Mouse (Mus musculus) urinary bladder, adult 2 months (tissue): ENCODE results near the gene Zfp866. TPM values are rescaled to one million over a fixed set of nuclear protein-coding genes. Genes with fewer than 3 reads are reported as not detected.

ENCODE experiments used
- DNase-seq: peaks from one replicate; pipeline ENCODE4 v3.0.0; 2022; ENCODE audit warnings: low spot score
- polyA plus RNA-seq: library from polyadenylated mRNA; depleted of rRNA; stranded (reverse); fragments of >200 nt; gene quantifications from 2 replicates; pipeline ENCODE4 v1.2.3, GENCODE M21; 2012; rRNA removed

Zfp866 gene
- 17.7 and 21.1 TPM in 2 replicates for polyA plus RNA-seq

- DNase-seq: peak; percentile 76
Measured at GRCm38 (mm10) chr8:69790773-69791367, at the start of gene Zfp866, which contains the start of gene Atp13a1. TSS of gene Zfp866 (minus strand) at chr8:69791178. TSS of gene Atp13a1 (plus strand) at chr8:69791163.

GRCm38 (mm10) chr8:69837057-69837682, 46.2 kb upstream of the Zfp866 start:
- no peak for DNase-seq

GRCm38 (mm10) chr8:69832298-69832853, 41.4 kb upstream of the Zfp866 start, which contains the start of gene Pbx4:
TSS of gene Pbx4 (plus strand) at chr8:69832491.
- DNase-seq: peak; percentile 47

GRCm38 (mm10) chr8:69826371-69826770, 35.4 kb upstream of the Zfp866 start:
- no peak for DNase-seq

GRCm38 (mm10) chr8:69822386-69823191, 31.6 kb upstream of the Zfp866 start, which contains the start of gene Lpar2:
TSS of gene Lpar2 (plus strand) at chr8:69822429.
- DNase-seq: no peak

- no peak for DNase-seq
Measured at GRCm38 (mm10) chr8:69821971-69822385, 31.0 kb upstream of the Zfp866 start.

GRCm38 (mm10) chr8:69820466-69820865, 29.5 kb upstream of the Zfp866 start:
- DNase-seq: no peak

- DNase-seq: no peak
Measured at GRCm38 (mm10) chr8:69815396-69815795, 24.4 kb upstream of the Zfp866 start.

GRCm38 (mm10) chr8:69814881-69815280, 23.9 kb upstream of the Zfp866 start:
- no peak for DNase-seq

- DNase-seq: no peak
Measured at GRCm38 (mm10) chr8:69809820-69810219, 18.8 kb upstream of the Zfp866 start.

GRCm38 (mm10) chr8:69808864-69809403, 18.0 kb upstream of the Zfp866 start:
- DNase-seq: no peak

- peak; percentile 47 for DNase-seq
Measured at GRCm38 (mm10) chr8:69808094-69808863, 17.3 kb upstream of the Zfp866 start, which contains the start of gene Gmip. TSS of gene Gmip (plus strand) at chr8:69808679.

- DNase-seq: peak; percentile 20
Measured at GRCm38 (mm10) chr8:69807236-69807635, 16.3 kb upstream of the Zfp866 start.

GRCm38 (mm10) chr8:69805491-69805890, 14.5 kb upstream of the Zfp866 start:
- peak; percentile 19 for DNase-seq

GRCm38 (mm10) chr8:69805086-69805485, 14.1 kb upstream of the Zfp866 start:
- DNase-seq: peak; percentile 19

- no peak for DNase-seq
Measured at GRCm38 (mm10) chr8:69804537-69804936, 13.6 kb upstream of the Zfp866 start.

GRCm38 (mm10) chr8:69803366-69803765, 12.4 kb upstream of the Zfp866 start:
- DNase-seq: no peak

- DNase-seq: no peak
Measured at GRCm38 (mm10) chr8:69802216-69802615, 11.2 kb upstream of the Zfp866 start.

- DNase-seq: no peak
Measured at GRCm38 (mm10) chr8:69801796-69802195, 10.8 kb upstream of the Zfp866 start.

- DNase-seq: no peak
Measured at GRCm38 (mm10) chr8:69799946-69800345, 9.0 kb upstream of the Zfp866 start.

GRCm38 (mm10) chr8:69799261-69799660, 8.3 kb upstream of the Zfp866 start:
- no peak for DNase-seq
